Comparison of ENCODE assay signal across 8 mouse cellular contexts in the genomic region with DNA sequence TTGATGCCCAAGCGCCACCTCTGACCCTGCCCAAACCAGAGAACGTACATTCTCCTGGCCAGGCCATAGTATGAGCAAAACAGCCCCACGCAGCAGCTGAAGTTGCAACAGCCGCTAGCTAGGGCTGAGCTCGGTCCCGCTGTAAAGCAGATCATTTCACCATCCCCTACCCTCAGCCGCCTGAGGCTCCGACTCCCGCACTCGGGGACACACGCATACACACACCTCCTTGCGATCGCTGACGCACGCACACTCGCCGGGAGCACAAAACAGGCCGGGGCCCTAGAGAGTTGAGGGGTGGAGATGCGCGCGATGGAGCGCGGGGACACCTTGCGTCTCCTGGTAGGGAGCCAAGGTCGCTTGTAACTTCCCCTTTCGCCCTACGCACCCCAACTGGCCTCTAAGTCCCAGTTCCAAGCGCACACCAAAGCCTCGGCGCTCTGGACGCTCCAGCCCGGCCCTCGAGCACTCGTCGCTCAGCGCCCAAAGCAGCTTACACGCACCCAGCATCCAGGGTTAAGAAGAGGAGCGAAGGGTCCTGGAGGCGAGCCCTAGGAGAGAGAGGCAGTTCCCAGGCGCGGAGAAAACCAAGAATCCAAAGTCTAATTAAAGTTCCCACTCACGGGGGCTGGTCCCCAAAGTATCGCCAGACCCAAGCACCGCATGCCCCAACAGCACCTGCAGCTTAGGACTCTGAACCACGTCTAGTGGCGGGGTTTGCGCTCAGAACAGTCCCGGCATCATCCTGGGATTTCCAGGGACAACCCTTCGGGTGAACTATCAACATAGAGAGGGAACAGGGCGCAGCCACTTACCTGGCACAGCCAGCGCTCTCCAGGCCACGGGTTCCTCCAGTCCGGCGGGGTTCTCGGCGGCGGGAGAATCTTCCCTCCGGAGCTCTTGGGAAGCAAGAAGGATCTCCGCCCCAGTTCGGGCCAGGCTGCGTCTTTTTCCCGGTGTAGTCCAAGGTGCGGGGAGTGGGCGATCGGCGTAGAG. TPM values are rescaled to one million over a fixed set of nuclear protein-coding genes. Genes with fewer than 3 reads are reported as not detected.
DNase-seq lines count a peak whose midpoint lies in the region; ATAC-seq and TF ChIP-seq lines count a peak whose summit lies in the region.

No protein-coding gene starts in this region.

- no peak for TF ChIP-seq POLR2A in lung, adult 2 months (IDR thresholded peaks at IDR 0.05; ENCODE audit: borderline replicate concordance, extremely low read depth, low read depth, low read length)

- peaks cover 56% of the 10 kb centered on the region for H3K27me3 ChIP-seq in liver, embryonic 11.5 days (replicated peaks; ENCODE audit: control insufficient read depth, insufficient read depth, low read length)
- peaks cover 40% of the 10 kb centered on the region for H3K27me3 ChIP-seq in neural tube, embryonic 15.5 days (replicated peaks)

- TF ChIP-seq CTCF in lung, adult 2 months (IDR thresholded peaks at IDR 0.05; ENCODE audit: insufficient read depth, low read length): no peak

- H3K36me3 ChIP-seq in liver, embryonic 11.5 days (ENCODE audit: control insufficient read depth, insufficient read depth, low read length): no peaks in the 10 kb centered on the region
- H3K36me3 ChIP-seq in neural tube, embryonic 15.5 days: no peaks in the 10 kb centered on the region

- H3K9me3 ChIP-seq in liver, embryonic 11.5 days (ENCODE audit: control insufficient read depth, low read length): no peaks in the 10 kb centered on the region
- no peaks in the 10 kb centered on the region for H3K9me3 ChIP-seq in neural tube, embryonic 15.5 days (replicated peaks)

- DNase-seq in lung, adult 2 months: peak; percentile 4
- DNase-seq in lung, postnatal 25 days (ENCODE audit: low spot score): no peak
- peak; percentile 3 to 13 for DNase-seq in heart, postnatal 36 days
- peak; percentile 46 for DNase-seq in liver, embryonic 11.5 days (ENCODE audit: low spot score)
- no peak for DNase-seq in cerebellum, adult 9-11 months
- DNase-seq in thymus, postnatal 0 days (ENCODE audit: low spot score): no peak

- peak overlapping the region; percentile 76 for H3K4me2 ChIP-seq in liver, embryonic 11.5 days
- peak overlapping the region; percentile 98 for H3K4me2 ChIP-seq in neural tube, embryonic 15.5 days

- 1% methylated on average over 66 of the region's 66 CpGs for WGBS in lung, adult 2 months
- WGBS in liver, embryonic 11.5 days: under 1% methylated on average over 66 of the region's 66 CpGs
- WGBS in neural tube, embryonic 15.5 days: under 1% methylated on average over 66 of the region's 66 CpGs

- no peaks in the 10 kb centered on the region for H3K4me1 ChIP-seq in lung, adult 2 months (ENCODE audit: control insufficient read depth, insufficient read depth, low read length)
- H3K4me1 ChIP-seq in liver, embryonic 11.5 days (replicated peaks; ENCODE audit: control insufficient read depth, insufficient read depth, low read length): no peaks in the 10 kb centered on the region
- H3K4me1 ChIP-seq in neural tube, embryonic 15.5 days: peaks cover 41% of the 10 kb centered on the region

- no peak overlapping the region for H3K27ac ChIP-seq in liver, embryonic 11.5 days (ENCODE audit: low read depth, low read length)
- 0 out of 2 replicates have a peak overlapping the region, but pooled peaks have one; percentile 58 for H3K27ac ChIP-seq in neural tube, embryonic 15.5 days (replicated peaks)

- peak overlapping the region; percentile 31 for H3K4me3 ChIP-seq in lung, adult 2 months (replicated peaks; ENCODE audit: extremely low read depth, low read depth, low read length)
- peak overlapping the region; percentile 54 for H3K4me3 ChIP-seq in liver, embryonic 11.5 days (ENCODE audit: low read depth, low read length)
- H3K4me3 ChIP-seq in neural tube, embryonic 15.5 days (replicated peaks): peak overlapping the region; percentile 66

- peak; percentile 56; the same call in 1 of the 2 replicates for ATAC-seq in common myeloid progenitor, adult 5-6 weeks (replicated peaks; ENCODE audit: low read depth, poor library complexity, severe bottlenecking)
- no peak for ATAC-seq in liver, embryonic 11.5 days (replicated peaks; ENCODE audit: low FRiP score)
- ATAC-seq in neural tube, embryonic 15.5 days (ENCODE audit: low FRiP score): peak; percentile 20; the same call in 1 of the 2 replicates

- H3K9ac ChIP-seq in liver, embryonic 11.5 days (ENCODE audit: low read depth, low read length): no peak overlapping the region
- H3K9ac ChIP-seq in neural tube, embryonic 15.5 days (replicated peaks): peak overlapping the region; percentile 61

- intact Hi-C loops in heart, postnatal 36 days (cut with DNase I): no loop called here

RNA-seq across cellular contexts. Expression of gene Chst8, which starts 0.7 kb away (rescaled TPM):
- polyA plus RNA-seq in lung, adult 2 months (2012; rRNA removed): 5.3 and 14.2 TPM in 2 replicates
- total RNA-seq in common myeloid progenitor, adult 5-6 weeks (2017): not detected in 2 replicates
- total RNA-seq in heart, postnatal 36 days (2021): under 1 TPM in 1 of 2 experiments, not detected in 1; 0.24 TPM
- polyA plus RNA-seq in liver, embryonic 11.5 days (2014; fragmentation: Nextera tagmentation; extraction: Ambion mirVana): 0.75 and 0.79 TPM in 2 replicates
- polyA plus RNA-seq in neural tube, embryonic 15.5 days (2015; fragmentation: Nextera tagmentation; extraction: Ambion mirVana): 13.2 and 13.3 TPM in 2 replicates
- 3.6 and 3.8 TPM in 2 replicates for polyA plus RNA-seq in thymus, postnatal 0 days (2015; fragmentation: Nextera tagmentation; extraction: Ambion mirVana)

Comparison
In these comparisons a context has a peak if more than half of its experiments do, and no peak if none do; other contexts are left out.
1. DNase-seq: peak in lung, adult 2 months (single experiment), heart, postnatal 36 days (2 of 2) and liver, embryonic 11.5 days (single experiment); none in lung, postnatal 25 days (single experiment), cerebellum, adult 9-11 months (single experiment) and thymus, postnatal 0 days (single experiment).
2. Peak in every context shown above with its lines, with median percentiles within 50 percentile points of each other: H3K4me3 ChIP-seq.